Mouse (Mus musculus): ENCODE measurements around the gene Tfap4. TPM values are rescaled to one million over a fixed set of nuclear protein-coding genes. Genes with fewer than 3 reads are reported as not detected.

Gene Tfap4
- polyA plus RNA-seq, 1 experiment from 2014 or later = 18.9 TPM

DNA sequence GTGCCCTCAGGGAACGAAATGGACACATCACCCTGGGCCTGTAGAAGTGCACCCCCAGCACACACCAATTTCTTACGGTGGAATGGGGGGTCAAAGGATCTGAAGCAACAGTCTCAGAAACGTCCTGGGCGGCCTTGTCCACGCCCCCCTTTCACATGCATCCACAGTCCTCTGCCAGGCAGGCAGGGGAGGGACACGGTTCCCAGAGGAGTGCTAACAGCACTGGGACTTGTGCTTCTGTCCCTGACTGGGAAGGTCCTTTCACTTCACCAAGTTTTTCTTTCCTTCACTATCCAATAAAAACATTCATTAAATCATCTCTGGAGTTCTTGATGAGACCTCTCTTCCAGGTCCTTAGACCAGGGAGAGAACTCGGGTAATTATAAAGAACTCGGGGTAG, 39.0 kb downstream of the Tfap4 start:
- H3K4me1 ChIP-seq (ENCODE audit: control insufficient read depth, insufficient read depth, low read length) = no peaks in the 10 kb centered on the region; the same call in 1 of the 2 replicates
- no peak overlapping the region for H3K4me3 ChIP-seq (ENCODE audit: low read depth, low read length)
- no peak for ATAC-seq (ENCODE audit: low FRiP score)
- H3K27me3 ChIP-seq (ENCODE audit: control insufficient read depth, insufficient read depth, low read length) = no peaks in the 10 kb centered on the region
- H3K36me3 ChIP-seq (ENCODE audit: control insufficient read depth, insufficient read depth, low read length) = no peaks in the 10 kb centered on the region
- no peak overlapping the region for H3K9ac ChIP-seq (ENCODE audit: low read length)
- no peaks in the 10 kb centered on the region for H3K9me3 ChIP-seq (ENCODE audit: control insufficient read depth, low read length)
- H3K27ac ChIP-seq (ENCODE audit: low read depth, low read length) = no peak overlapping the region
- H3K4me2 ChIP-seq = no peak overlapping the region
- DNase-seq (ENCODE audit: low spot score, missing footprints) = no peak
- 78% methylated on average over 8 of the region's 8 CpGs for WGBS

DNA sequence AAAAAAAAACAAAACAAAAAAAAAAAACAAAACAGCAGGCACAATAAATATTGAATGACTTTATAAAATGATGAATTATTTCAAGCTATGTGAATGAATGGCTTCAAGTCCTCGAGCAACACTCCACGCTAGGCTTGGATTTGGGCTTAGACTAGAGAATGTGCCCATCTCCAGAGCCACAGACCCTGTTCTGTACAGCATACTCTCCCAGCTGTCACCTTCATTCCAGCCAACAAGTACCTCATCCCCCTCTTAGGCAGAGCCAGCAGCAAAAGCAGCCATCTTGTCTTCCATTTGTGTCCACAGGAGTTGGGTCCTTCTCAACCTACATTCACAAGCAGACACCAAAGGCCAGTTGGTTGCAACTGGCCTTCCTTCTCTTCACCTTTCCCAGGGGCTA, 39.8 kb downstream of the Tfap4 start:
- no peaks in the 10 kb centered on the region for H3K36me3 ChIP-seq (ENCODE audit: control insufficient read depth, insufficient read depth, low read length)
- peak; percentile 56 for DNase-seq (ENCODE audit: low spot score, missing footprints)
- H3K27me3 ChIP-seq (ENCODE audit: control insufficient read depth, insufficient read depth, low read length) = no peaks in the 10 kb centered on the region
- 95% methylated on average over 2 of the region's 2 CpGs for WGBS
- H3K4me3 ChIP-seq (ENCODE audit: low read depth, low read length) = no peak overlapping the region
- no peaks in the 10 kb centered on the region for H3K9me3 ChIP-seq (ENCODE audit: control insufficient read depth, low read length)
- no peaks in the 10 kb centered on the region; the same call in 1 of the 2 replicates for H3K4me1 ChIP-seq (ENCODE audit: control insufficient read depth, insufficient read depth, low read length)
- H3K4me2 ChIP-seq = no peak overlapping the region
- no peak overlapping the region for H3K9ac ChIP-seq (ENCODE audit: low read length)
- no peak for ATAC-seq (ENCODE audit: low FRiP score)
- no peak overlapping the region for H3K27ac ChIP-seq (ENCODE audit: low read depth, low read length)

DNA sequence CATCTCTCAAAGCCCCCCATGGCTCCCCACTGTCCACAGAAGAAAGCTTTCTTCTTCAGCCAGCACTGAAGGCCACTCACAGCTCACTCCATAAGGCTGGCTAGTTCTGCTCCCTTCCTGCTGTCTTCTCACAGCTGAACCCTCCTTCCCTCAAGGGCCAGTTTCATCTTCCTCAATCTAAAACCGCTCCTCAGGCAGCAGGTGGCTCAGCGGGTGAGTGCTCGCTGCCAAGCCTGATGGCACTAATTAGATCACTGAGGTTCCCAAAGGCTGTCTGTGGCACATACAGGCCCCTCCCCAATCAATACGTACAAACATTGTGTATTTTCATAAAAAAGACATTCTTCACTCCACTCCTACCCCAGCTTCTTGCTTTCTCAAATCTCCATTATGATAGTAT, 40.5 kb downstream of the Tfap4 start:
- Histone ChIP-seq H3K4me3 (ENCODE audit: low read depth, low read length) (no peak overlapping the region), H3K9ac (ENCODE audit: low read length) (no peak overlapping the region), H3K9me3 (ENCODE audit: control insufficient read depth, low read length) (no peaks in the 10 kb centered on the region), H3K4me2 (no peak overlapping the region), H3K27ac (ENCODE audit: low read depth, low read length) (no peak overlapping the region), H3K36me3 (ENCODE audit: control insufficient read depth, insufficient read depth, low read length) (no peaks in the 10 kb centered on the region), H3K27me3 (ENCODE audit: control insufficient read depth, insufficient read depth, low read length) (no peaks in the 10 kb centered on the region), H3K4me1 (ENCODE audit: control insufficient read depth, insufficient read depth, low read length) (no peaks in the 10 kb centered on the region; the same call in 1 of the 2 replicates)
- ATAC-seq (ENCODE audit: low FRiP score) (no peak), DNase-seq (ENCODE audit: low spot score, missing footprints) (peak; percentile 67)
- 69% methylated on average over 4 of the region's 4 CpGs for WGBS

- H3K4me2 ChIP-seq = no peak overlapping the region
- no peaks in the 10 kb centered on the region for H3K36me3 ChIP-seq (ENCODE audit: control insufficient read depth, insufficient read depth, low read length)
- H3K9me3 ChIP-seq (ENCODE audit: control insufficient read depth, low read length) = no peaks in the 10 kb centered on the region
- no peak overlapping the region for H3K4me3 ChIP-seq (ENCODE audit: low read depth, low read length)
- no peaks in the 10 kb centered on the region; the same call in 1 of the 2 replicates for H3K4me1 ChIP-seq (ENCODE audit: control insufficient read depth, insufficient read depth, low read length)
- no peak for ATAC-seq (ENCODE audit: low FRiP score)
- H3K9ac ChIP-seq (ENCODE audit: low read length) = no peak overlapping the region
- no peak for DNase-seq (ENCODE audit: low spot score, missing footprints)
- H3K27me3 ChIP-seq (ENCODE audit: control insufficient read depth, insufficient read depth, low read length) = no peaks in the 10 kb centered on the region
- 75% methylated on average over 2 of the region's 2 CpGs for WGBS
- no peak overlapping the region for H3K27ac ChIP-seq (ENCODE audit: low read depth, low read length)
Measured at GRCm38 (mm10) chr16:4517906-4518305, 41.7 kb downstream of the Tfap4 start.

DNA sequence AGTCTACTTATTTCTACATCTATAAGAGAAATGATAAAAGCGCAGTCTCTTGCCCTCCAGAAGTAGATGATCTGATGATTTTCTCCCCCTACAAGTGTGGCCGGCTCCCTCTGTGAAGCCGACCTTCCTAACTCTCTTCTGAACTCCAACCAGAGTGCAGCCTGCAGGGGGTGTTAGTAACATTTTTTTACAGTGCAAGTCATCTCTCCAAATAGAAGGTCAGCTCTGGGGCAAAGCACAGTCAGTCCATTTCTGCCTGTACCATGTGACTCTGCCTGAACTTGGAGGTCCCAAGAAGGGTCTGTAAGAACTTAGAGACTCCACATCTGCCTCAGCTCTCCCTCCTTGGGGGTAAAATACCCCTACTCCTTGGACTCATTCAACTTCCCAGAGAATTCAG, 45.3 kb downstream of the Tfap4 start:
- Histone ChIP-seq H3K4me2 (no peak overlapping the region), H3K4me3 (ENCODE audit: low read depth, low read length) (no peak overlapping the region), H3K4me1 (ENCODE audit: control insufficient read depth, insufficient read depth, low read length) (no peaks in the 10 kb centered on the region), H3K27ac (ENCODE audit: low read depth, low read length) (no peak overlapping the region), H3K36me3 (ENCODE audit: control insufficient read depth, insufficient read depth, low read length) (no peaks in the 10 kb centered on the region), H3K9ac (ENCODE audit: low read length) (no peak overlapping the region), H3K9me3 (ENCODE audit: control insufficient read depth, low read length) (no peaks in the 10 kb centered on the region), H3K27me3 (ENCODE audit: control insufficient read depth, insufficient read depth, low read length) (no peaks in the 10 kb centered on the region)
- ATAC-seq (ENCODE audit: low FRiP score) (no peak), DNase-seq (ENCODE audit: low spot score, missing footprints) (no peak)
- 85% methylated on average over 3 of the region's 3 CpGs for WGBS

- no peak overlapping the region for H3K9ac ChIP-seq (ENCODE audit: low read length)
- H3K9me3 ChIP-seq (ENCODE audit: control insufficient read depth, low read length) = no peaks in the 10 kb centered on the region
- ATAC-seq (ENCODE audit: low FRiP score) = no peak
Measured at GRCm38 (mm10) chr16:4512661-4513438, 46.8 kb downstream of the Tfap4 start.

GRCm38 (mm10) chr16:4511371-4511770, 48.3 kb downstream of the Tfap4 start:
- H3K27me3 ChIP-seq (ENCODE audit: control insufficient read depth, insufficient read depth, low read length) = no peaks in the 10 kb centered on the region
- no peak for DNase-seq (ENCODE audit: low spot score, missing footprints)
- no peak overlapping the region for H3K4me2 ChIP-seq
- H3K9me3 ChIP-seq (ENCODE audit: control insufficient read depth, low read length) = no peaks in the 10 kb centered on the region
- H3K4me1 ChIP-seq (ENCODE audit: control insufficient read depth, insufficient read depth, low read length) = no peaks in the 10 kb centered on the region
- ATAC-seq (ENCODE audit: low FRiP score) = no peak
- no peaks in the 10 kb centered on the region for H3K36me3 ChIP-seq (ENCODE audit: control insufficient read depth, insufficient read depth, low read length)
- 90% methylated on average over 2 of the region's 2 CpGs for WGBS
- H3K27ac ChIP-seq (ENCODE audit: low read depth, low read length) = no peak overlapping the region
- H3K9ac ChIP-seq (ENCODE audit: low read length) = no peak overlapping the region
- H3K4me3 ChIP-seq (ENCODE audit: low read depth, low read length) = no peak overlapping the region

More at GRCm38 (mm10) chr16:4512661-4513438, 46.8 kb downstream of the Tfap4 start:
- no peak overlapping the region for H3K27ac ChIP-seq (ENCODE audit: low read depth, low read length)
- no peaks in the 10 kb centered on the region for H3K27me3 ChIP-seq (ENCODE audit: control insufficient read depth, insufficient read depth, low read length)
- H3K4me2 ChIP-seq = no peak overlapping the region
- WGBS = 91% methylated on average over 3 of the region's 3 CpGs
- DNase-seq (ENCODE audit: low spot score, missing footprints) = no peak
- H3K4me3 ChIP-seq (ENCODE audit: low read depth, low read length) = no peak overlapping the region
- no peaks in the 10 kb centered on the region for H3K4me1 ChIP-seq (ENCODE audit: control insufficient read depth, insufficient read depth, low read length)
- no peaks in the 10 kb centered on the region for H3K36me3 ChIP-seq (ENCODE audit: control insufficient read depth, insufficient read depth, low read length)

DNA sequence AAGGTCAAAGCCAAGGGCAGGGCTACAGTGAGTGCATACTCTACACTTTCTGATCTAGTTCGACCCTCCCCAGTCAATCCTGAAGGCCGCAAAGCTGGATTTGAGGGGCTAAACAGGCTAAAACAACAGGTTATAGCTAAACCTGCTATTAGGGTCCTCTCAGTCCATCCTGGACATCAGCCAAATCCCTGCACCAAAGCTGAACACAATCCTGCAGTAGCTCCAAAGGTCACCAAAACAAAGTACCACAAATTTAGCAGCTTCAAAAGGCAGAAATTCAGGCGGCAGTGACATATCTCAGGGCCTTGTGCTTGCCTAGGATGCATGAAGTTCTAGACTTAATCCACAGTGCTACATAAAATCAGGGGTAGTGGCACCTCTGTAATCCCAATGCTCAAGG, 53.5 kb downstream of the Tfap4 start:
- no peak overlapping the region for H3K4me2 ChIP-seq
- no peaks in the 10 kb centered on the region for H3K36me3 ChIP-seq (ENCODE audit: control insufficient read depth, insufficient read depth, low read length)
- ATAC-seq (ENCODE audit: low FRiP score) (no peak), DNase-seq (ENCODE audit: low spot score, missing footprints) (no peak)
- H3K4me3 ChIP-seq (ENCODE audit: low read depth, low read length) = no peak overlapping the region
- no peaks in the 10 kb centered on the region for H3K9me3 ChIP-seq (ENCODE audit: control insufficient read depth, low read length)
- 86% methylated on average over 3 of the region's 3 CpGs for WGBS
- no peak overlapping the region for H3K9ac ChIP-seq (ENCODE audit: low read length)
- H3K27me3 ChIP-seq (ENCODE audit: control insufficient read depth, insufficient read depth, low read length) = no peaks in the 10 kb centered on the region
- H3K27ac ChIP-seq (ENCODE audit: low read depth, low read length) = no peak overlapping the region
- no peaks in the 10 kb centered on the region for H3K4me1 ChIP-seq (ENCODE audit: control insufficient read depth, insufficient read depth, low read length)

DNA sequence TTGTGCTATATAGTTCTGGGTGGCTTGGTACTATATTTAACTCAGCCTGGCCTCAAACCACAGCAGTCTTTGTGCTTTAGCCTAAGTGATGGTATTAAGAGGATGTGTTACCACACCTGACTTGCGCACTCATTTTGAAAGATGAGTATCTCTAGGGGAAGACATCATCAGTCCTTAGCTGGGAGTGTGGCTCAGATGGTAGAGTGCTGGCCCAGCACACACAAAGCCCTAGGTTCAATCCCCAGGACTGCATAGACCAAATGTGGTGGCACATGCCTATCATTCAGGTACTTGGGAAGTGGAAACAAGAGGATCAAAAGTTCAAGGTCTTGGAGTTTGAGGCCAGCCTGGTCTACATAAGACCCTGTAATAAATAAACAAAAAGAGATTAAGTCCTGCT, 56.2 kb downstream of the Tfap4 start:
- Histone ChIP-seq H3K9ac (ENCODE audit: low read length) (no peak overlapping the region), H3K27ac (ENCODE audit: low read depth, low read length) (no peak overlapping the region), H3K4me3 (ENCODE audit: low read depth, low read length) (no peak overlapping the region), H3K36me3 (ENCODE audit: control insufficient read depth, insufficient read depth, low read length) (no peaks in the 10 kb centered on the region), H3K4me2 (no peak overlapping the region), H3K4me1 (ENCODE audit: control insufficient read depth, insufficient read depth, low read length) (no peaks in the 10 kb centered on the region), H3K27me3 (ENCODE audit: control insufficient read depth, insufficient read depth, low read length) (no peaks in the 10 kb centered on the region), H3K9me3 (ENCODE audit: control insufficient read depth, low read length) (no peaks in the 10 kb centered on the region)
- ATAC-seq (ENCODE audit: low FRiP score) = no peak
- WGBS = 97% methylated on average over 1 of the region's 1 CpGs
- DNase-seq (ENCODE audit: low spot score, missing footprints) = no peak
